Mouse (Mus musculus) ovary, postnatal 14 days (tissue): ENCODE results near the gene Gm7137.
"Not testable (repeated sequence)": the region's sequence is repeated elsewhere in the genome, so short reads cannot be mapped to it uniquely, and the experiment has no call there.

Source experiments
- DNase-seq: peaks from one replicate; pipeline ENCODE4 v3.0.0; 2022; ENCODE audit warnings: low spot score

The Gm7137 gene

GRCm38 (mm10) chr10:77751254-77751653 is 36.7 kb downstream of the Gm7137 start, which contains the start of gene Gm9736:
Gene Gm9736, minus strand, starts transcription at chr10:77751354.
- not testable (repeated sequence) for DNase-seq

- not testable (repeated sequence) for DNase-seq
These were observed 37.3 kb downstream of the Gm7137 start for GRCm38 (mm10) chr10:77750686-77751085.

GRCm38 (mm10) chr10:77741924-77742688 is 45.9 kb downstream of the Gm7137 start, which contains the start of gene Gm18596:
Gene Gm18596, minus strand, starts transcription at chr10:77742638.
- not testable (repeated sequence) for DNase-seq

- no peak for DNase-seq
These were observed 49.1 kb downstream of the Gm7137 start for GRCm38 (mm10) chr10:77738929-77739328.
